Mouse (Mus musculus): ENCODE data around the gene Taf12. TPM values are rescaled to one million over a fixed set of nuclear protein-coding genes. Genes with fewer than 3 reads are reported as not detected.

The Taf12 gene
- total RNA-seq, 2 experiments from 2014 or later: 34.7 to 38.4 TPM

GRCm38 (mm10) chr4:132306004-132306403 is 31.8 kb downstream of the Taf12 start:
- H3K4me3 ChIP-seq: no peak overlapping the region
- no peak overlapping the region for H3K27ac ChIP-seq
- TF ChIP-seq CTCF (IDR thresholded peaks at IDR 0.05): no peak
- intact Hi-C loops (cut with DNase I): no loop called here
- DNase-seq: no peak

- intact Hi-C loops (cut with DNase I): loop anchor here (2.0 kb wide), 1 partner anchor 20 kb away; the partner anchor contains the start of gene Trnau1ap
- H3K4me3 ChIP-seq: peak overlapping the region; percentile 96
These were observed 34.4 kb downstream of the Taf12 start for GRCm38 (mm10) chr4:132308437-132309139.

GRCm38 (mm10) chr4:132309140-132309848 is 35.1 kb downstream of the Taf12 start:
- no peak for TF ChIP-seq CTCF (IDR thresholded peaks at IDR 0.05)
- H3K27ac ChIP-seq: peak overlapping the region; percentile 94
- intact Hi-C loops (cut with DNase I): loop anchor here (2.0 kb wide), 1 partner anchor 20 kb away; the partner anchor contains the start of gene Trnau1ap
- no peak for DNase-seq
- H3K4me3 ChIP-seq: peak overlapping the region; percentile 96

More at GRCm38 (mm10) chr4:132308437-132309139, 34.4 kb downstream of the Taf12 start:
- DNase-seq: peak; percentile 92
- no peak for TF ChIP-seq CTCF (IDR thresholded peaks at IDR 0.05)
- H3K27ac ChIP-seq: peak overlapping the region; percentile 94

GRCm38 (mm10) chr4:132309849-132310472 is 35.8 kb downstream of the Taf12 start:
- H3K27ac ChIP-seq: peak overlapping the region; percentile 94
- intact Hi-C loops (cut with DNase I): loop anchor here (2.0 kb wide), 1 partner anchor 19 kb away; the partner anchor contains the start of gene Trnau1ap
- peak; percentile 67 for TF ChIP-seq CTCF (IDR thresholded peaks at IDR 0.05)
- H3K4me3 ChIP-seq: peak overlapping the region; percentile 96
- DNase-seq: peak; percentile 75

- intact Hi-C loops (cut with DNase I): no loop called here
- no peak overlapping the region for H3K27ac ChIP-seq
- no peak for TF ChIP-seq CTCF (IDR thresholded peaks at IDR 0.05)
These were observed 37.0 kb downstream of the Taf12 start for GRCm38 (mm10) chr4:132311209-132311608.

GRCm38 (mm10) chr4:132311801-132312200 is 37.6 kb downstream of the Taf12 start:
- no peak for TF ChIP-seq CTCF (IDR thresholded peaks at IDR 0.05)
- intact Hi-C loops (cut with DNase I): no loop called here

More at GRCm38 (mm10) chr4:132311209-132311608, 37.0 kb downstream of the Taf12 start:
- no peak overlapping the region for H3K4me3 ChIP-seq
- no peak for DNase-seq

GRCm38 (mm10) chr4:132312627-132313026 is 38.5 kb downstream of the Taf12 start:
- no peak overlapping the region for H3K4me3 ChIP-seq
- no peak for DNase-seq
- H3K27ac ChIP-seq: no peak overlapping the region
- no peak for TF ChIP-seq CTCF (IDR thresholded peaks at IDR 0.05)
- intact Hi-C loops (cut with DNase I): no loop called here

More at GRCm38 (mm10) chr4:132311801-132312200, 37.6 kb downstream of the Taf12 start:
- Histone ChIP-seq H3K4me3 (no peak overlapping the region), H3K27ac (no peak overlapping the region)
- DNase-seq: no peak

- H3K27ac ChIP-seq: no peak overlapping the region
- no peak for TF ChIP-seq CTCF (IDR thresholded peaks at IDR 0.05)
- intact Hi-C loops (cut with DNase I): no loop called here
- no peak for DNase-seq
- no peak overlapping the region for H3K4me3 ChIP-seq
These were observed 41.5 kb downstream of the Taf12 start for GRCm38 (mm10) chr4:132315711-132316110.

GRCm38 (mm10) chr4:132326481-132326880 is 52.3 kb downstream of the Taf12 start:
- no peak for TF ChIP-seq CTCF (IDR thresholded peaks at IDR 0.05)
- H3K27ac ChIP-seq: no peak overlapping the region

GRCm38 (mm10) chr4:132328391-132328982 is 54.3 kb downstream of the Taf12 start:
- Histone ChIP-seq H3K27ac (peak overlapping the region; percentile 96), H3K4me3 (peak overlapping the region; percentile 96)
- intact Hi-C loops (cut with DNase I): loop anchor here (2.0 kb wide), 1 partner anchor 20 kb away; no protein-coding TSS in a partner anchor
- no peak for DNase-seq
- TF ChIP-seq CTCF (IDR thresholded peaks at IDR 0.05): no peak

More at GRCm38 (mm10) chr4:132326481-132326880, 52.3 kb downstream of the Taf12 start:
- no peak for DNase-seq
- intact Hi-C loops (cut with DNase I): no loop called here
- no peak overlapping the region for H3K4me3 ChIP-seq

GRCm38 (mm10) chr4:132329115-132329834 is 55.1 kb downstream of the Taf12 start, which contains the start of gene Trnau1ap:
TSS of gene Trnau1ap (minus strand) at chr4:132329538.
- peak within 1 kb of the TSS; percentile 96 for H3K27ac ChIP-seq
- TF ChIP-seq CTCF (IDR thresholded peaks at IDR 0.05): peak; percentile 21; the same call in 1 of the 2 replicates
- DNase-seq: peak; percentile 94
- H3K4me3 ChIP-seq: peak within 1 kb of the TSS; percentile 96
- intact Hi-C loops (cut with DNase I): loop anchor here (2.0 kb wide), 1 partner anchor 20 kb away; no protein-coding TSS in a partner anchor
